ENCODE assay signal across 7 mouse cellular contexts in the genomic region with DNA sequence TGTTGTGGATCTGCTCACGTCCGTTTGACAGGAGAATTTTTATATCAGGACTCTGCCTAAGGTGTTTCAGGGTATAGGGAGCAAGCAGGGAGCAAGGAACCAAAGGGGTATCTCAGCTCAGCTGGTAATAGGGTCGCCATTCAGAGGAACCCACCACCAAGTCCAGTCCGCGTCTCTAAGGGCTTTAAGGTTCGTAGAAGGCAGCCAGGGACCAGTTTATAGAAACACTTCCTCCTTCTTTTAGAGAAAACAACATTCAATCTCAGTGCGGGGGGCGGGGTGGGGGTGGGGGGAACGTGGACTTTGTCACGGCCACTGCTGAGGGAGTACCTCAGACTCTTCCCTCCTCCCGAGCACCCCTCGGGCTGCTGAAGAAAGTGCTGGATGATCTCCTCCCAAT. TPM values are rescaled to one million over a fixed set of nuclear protein-coding genes. Genes with fewer than 3 reads are reported as not detected.
DNase-seq lines count a peak whose midpoint lies in the region; ATAC-seq and TF ChIP-seq lines count a peak whose summit lies in the region.

No protein-coding gene starts in this region.

- H3K9ac ChIP-seq in lung, embryonic 16.5 days (ENCODE audit: low read length): no peak overlapping the region
- H3K9ac ChIP-seq in limb, embryonic 14.5 days (ENCODE audit: low read depth, low read length, severe bottlenecking): no peak overlapping the region
- H3K9ac ChIP-seq in stomach, postnatal 0 days (ENCODE audit: low read length): no peak overlapping the region

- no peak for TF ChIP-seq POLR2A in limb, embryonic 14.5 days (IDR thresholded peaks at IDR 0.05; ENCODE audit: borderline replicate concordance, extremely low read depth, insufficient read depth, insufficient read length)

- H3K36me3 ChIP-seq in lung, embryonic 16.5 days (ENCODE audit: control insufficient read depth, insufficient read depth, low read length): no peaks in the 10 kb centered on the region
- H3K36me3 ChIP-seq in hindbrain, embryonic 10.5 days: no peaks in the 10 kb centered on the region
- H3K36me3 ChIP-seq in limb, embryonic 14.5 days (ENCODE audit: control insufficient read depth, insufficient read depth, low read length): no peaks in the 10 kb centered on the region
- H3K36me3 ChIP-seq in stomach, postnatal 0 days (ENCODE audit: control insufficient read depth, insufficient read depth, low read length): no peaks in the 10 kb centered on the region

- H3K27ac ChIP-seq in lung, embryonic 16.5 days (ENCODE audit: low read length): no peak overlapping the region
- H3K27ac ChIP-seq in hindbrain, embryonic 10.5 days: no peak overlapping the region
- H3K27ac ChIP-seq in limb, embryonic 14.5 days (replicated peaks; ENCODE audit: low read depth, low read length): no peak overlapping the region
- no peak overlapping the region for H3K27ac ChIP-seq in stomach, postnatal 0 days (replicated peaks)

- no peak for TF ChIP-seq CTCF in stomach, postnatal 0 days (IDR thresholded peaks at IDR 0.05; ENCODE audit: low read depth)

- no peak for ATAC-seq in lung, embryonic 16.5 days (ENCODE audit: low read depth)
- no peak for ATAC-seq in limb, embryonic 14.5 days (ENCODE audit: low FRiP score, low read depth)
- ATAC-seq in stomach, postnatal 0 days (ENCODE audit: low FRiP score, low TSS enrichment): no peak

- no peak for DNase-seq in lung, postnatal 14 days
- DNase-seq in hindbrain, embryonic 10.5 days (ENCODE audit: low spot score): no peak
- no peak for DNase-seq in limb, embryonic 14.5 days (ENCODE audit: low spot score)
- DNase-seq in stomach, postnatal 0 days (ENCODE audit: low spot score): no peak
- DNase-seq in right cerebral cortex, postnatal 25 days: no peak
- no peak for DNase-seq in gastrocnemius, postnatal 14 days

- H3K27me3 ChIP-seq in lung, embryonic 16.5 days (ENCODE audit: control insufficient read depth, insufficient read depth, low read depth, low read length): peaks cover 22% of the 10 kb centered on the region
- peaks cover 63% of the 10 kb centered on the region for H3K27me3 ChIP-seq in hindbrain, embryonic 10.5 days (ENCODE audit: insufficient read depth, poor library complexity, severe bottlenecking)
- peaks cover 17% of the 10 kb centered on the region for H3K27me3 ChIP-seq in limb, embryonic 14.5 days (ENCODE audit: control insufficient read depth, insufficient read depth, low read length)
- H3K27me3 ChIP-seq in stomach, postnatal 0 days (ENCODE audit: control insufficient read depth, insufficient read depth, low read length): no peaks in the 10 kb centered on the region

- intact Hi-C loops in gastrocnemius, postnatal 14 days (cut with DNase I; ENCODE audit: low total_unique reads): loop anchor here (5.0 kb wide), 1 partner anchor 124 kb away; no protein-coding TSS in a partner anchor

- no peak for TF ChIP-seq EP300 in stomach, postnatal 0 days (optimal IDR thresholded peaks at IDR 0.05)

- H3K9me3 ChIP-seq in lung, embryonic 16.5 days (ENCODE audit: control insufficient read depth, low read length): no peaks in the 10 kb centered on the region
- H3K9me3 ChIP-seq in hindbrain, embryonic 10.5 days: peaks cover 2% of the 10 kb centered on the region; the same call in 1 of the 2 replicates
- no peaks in the 10 kb centered on the region for H3K9me3 ChIP-seq in limb, embryonic 14.5 days (ENCODE audit: control insufficient read depth, low read length)
- H3K9me3 ChIP-seq in stomach, postnatal 0 days (ENCODE audit: control insufficient read depth, low read length): no peaks in the 10 kb centered on the region

- 3% methylated on average over 12 of the region's 12 CpGs for WGBS in lung, embryonic 16.5 days
- 6% methylated on average over 12 of the region's 12 CpGs for WGBS in hindbrain, embryonic 10.5 days
- WGBS in limb, embryonic 14.5 days: 3% methylated on average over 12 of the region's 12 CpGs
- WGBS in stomach, postnatal 0 days: 7% methylated on average over 11 of the region's 12 CpGs

- H3K4me1 ChIP-seq in lung, embryonic 16.5 days (replicated peaks; ENCODE audit: control insufficient read depth, insufficient read depth, low read length): peaks cover 7% of the 10 kb centered on the region
- H3K4me1 ChIP-seq in hindbrain, embryonic 10.5 days (replicated peaks): peaks cover 33% of the 10 kb centered on the region
- no peaks in the 10 kb centered on the region for H3K4me1 ChIP-seq in limb, embryonic 14.5 days (ENCODE audit: control insufficient read depth, insufficient read depth, low read length)
- peaks cover 3% of the 10 kb centered on the region; the same call in 1 of the 2 replicates for H3K4me1 ChIP-seq in stomach, postnatal 0 days (replicated peaks; ENCODE audit: control insufficient read depth, insufficient read depth)

- peak overlapping the region; percentile 58 for H3K4me3 ChIP-seq in lung, embryonic 16.5 days (ENCODE audit: low read length)
- H3K4me3 ChIP-seq in hindbrain, embryonic 10.5 days: peak overlapping the region; percentile 64
- no peak overlapping the region for H3K4me3 ChIP-seq in limb, embryonic 14.5 days (replicated peaks; ENCODE audit: low read length)
- H3K4me3 ChIP-seq in stomach, postnatal 0 days (ENCODE audit: low read depth, low read length): no peak overlapping the region

- H3K4me2 ChIP-seq in lung, embryonic 16.5 days (ENCODE audit: low read depth, low read length): peak overlapping the region; percentile 82; the same call in 1 of the 2 replicates
- H3K4me2 ChIP-seq in limb, embryonic 14.5 days (replicated peaks; ENCODE audit: low read depth, low read length, severe bottlenecking): 0 out of 2 replicates have a peak overlapping the region, but pooled peaks have one; percentile 96
- peak overlapping the region; percentile 97; the same call in 1 of the 2 replicates for H3K4me2 ChIP-seq in stomach, postnatal 0 days (replicated peaks; ENCODE audit: low read depth)

RNA-seq across cellular contexts. Expression of a gene that starts 48.4 kb away (rescaled TPM):
- 67.7 and 71.6 TPM in 2 replicates for polyA plus RNA-seq in lung, embryonic 16.5 days (2015; fragmentation: Nextera tagmentation; extraction: Ambion mirVana)
- polyA plus RNA-seq in hindbrain, embryonic 10.5 days (2016; fragmentation: Nextera tagmentation; extraction: Ambion mirVana): 81.7 and 109 TPM in 2 replicates
- 25.3 and 36.1 TPM in 2 replicates for polyA plus RNA-seq in limb, embryonic 14.5 days (2012; rRNA removed)
- 50.2 and 52.4 TPM in 2 replicates for polyA plus RNA-seq in limb, embryonic 14.5 days (2014; fragmentation: Nextera tagmentation; extraction: Ambion mirVana)
- 23.9 and 26.7 TPM in 2 replicates for polyA plus RNA-seq in stomach, postnatal 0 days (2015; fragmentation: Nextera tagmentation; extraction: Ambion mirVana)
- total RNA-seq in gastrocnemius, postnatal 14 days (2021): 1 to 10 TPM; 5.2 to 6.1 TPM

Comparison
In these comparisons a context has a peak if more than half of its experiments do, and no peak if none do; other contexts are left out.
1. H3K4me3 ChIP-seq: peak in lung, embryonic 16.5 days (single experiment) and hindbrain, embryonic 10.5 days (single experiment); none in limb, embryonic 14.5 days (single experiment) and stomach, postnatal 0 days (single experiment).
2. Peak in every context shown above with its lines, with median percentiles within 50 percentile points of each other: H3K4me2 ChIP-seq.